Mouse (Mus musculus): ENCODE measurements around the gene AL607142.1.

DNA sequence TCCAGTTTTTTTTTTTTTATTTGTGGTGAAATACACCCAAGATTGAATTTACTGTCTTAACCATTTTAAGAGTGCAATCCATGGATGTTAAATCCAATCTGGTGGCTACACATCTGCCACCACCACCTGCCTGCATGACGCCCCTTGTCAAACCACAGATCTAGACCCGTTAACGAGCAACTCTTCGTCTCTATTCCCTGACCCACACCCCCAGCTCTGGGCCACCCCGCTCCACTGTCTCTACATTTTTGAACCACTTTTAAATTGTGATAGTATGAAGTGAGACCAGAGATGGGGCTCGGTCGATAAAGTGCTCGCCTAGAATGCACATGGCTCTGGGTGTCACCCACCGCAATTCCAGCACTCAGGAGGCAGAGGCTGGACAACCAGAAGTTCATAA lies 8.3 kb upstream of the AL607142.1 start:
- TF ChIP-seq CHD2 (IDR thresholded peaks at IDR 0.05; ENCODE audit: low read depth, low read length) (no peak), MAFK (IDR thresholded peaks at IDR 0.05; ENCODE audit: insufficient read depth, low read depth, low read length) (no peak), ZC3H11A (IDR thresholded peaks at IDR 0.05; ENCODE audit: borderline replicate concordance, low read depth, low read length) (no peak)

Measured in ES-E14 (cell line).